Mouse (Mus musculus) hindbrain, embryonic 14.5 days (tissue): ENCODE data around the gene Nrg4. TPM values are rescaled to one million over a fixed set of nuclear protein-coding genes. Genes with fewer than 3 reads are reported as not detected.
"Not testable (repeated sequence)": the region's sequence is repeated elsewhere in the genome, so short reads cannot be mapped to it uniquely, and the experiment has no call there.

ENCODE experiments used
- ATAC-seq: fragments of 200-750 bp; cut with Nextera tagmentation; 2 replicates; pipeline ENCODE4 v1.8.0; 2017; ENCODE audit warnings: moderate number of reproducible peaks, mild to moderate bottlenecking, moderate TSS enrichment, moderate library complexity; ENCODE audit not compliant: low FRiP score
- DNase-seq: peaks from one replicate; pipeline ENCODE4 v3.0.0-alpha.2; 2015; ENCODE audit warnings: low spot score
- H3K27ac ChIP-seq: fragments of 300-500 bp; sonication (generic); 2 replicates; pipeline ENCODE4 v1.5.1; 2014; ENCODE audit warnings: mild to moderate bottlenecking, moderate library complexity
- H3K27me3 ChIP-seq: fragments of 300-500 bp; sonication (generic); 2 replicates; pipeline ENCODE4 v1.6.1; 2014; ENCODE audit warnings: mild to moderate bottlenecking, low read length, mixed read lengths; ENCODE audit not compliant: control insufficient read depth, insufficient read depth
- H3K36me3 ChIP-seq: fragments of 300-500 bp; sonication (generic); replicated peaks from 2 replicates; pipeline ENCODE4 v1.6.1; 2014; ENCODE audit not compliant: control insufficient read depth, insufficient read depth
- H3K4me1 ChIP-seq: fragments of 300-500 bp; sonication (generic); replicated peaks from 2 replicates; pipeline ENCODE4 v1.6.1; 2014; ENCODE audit warnings: antibody characterized with exemption, low read length, mixed read lengths; ENCODE audit not compliant: control insufficient read depth, insufficient read depth
- H3K4me2 ChIP-seq: fragments of 300-500 bp; sonication (generic); replicated peaks from 2 replicates; pipeline ENCODE4 v1.6.1; 2014; ENCODE audit warnings: mild to moderate bottlenecking, moderate library complexity
- H3K4me3 ChIP-seq: fragments of 300-500 bp; sonication (generic); replicated peaks from 2 replicates; pipeline ENCODE4 v1.5.1; 2014; ENCODE audit warnings: mild to moderate bottlenecking, low read length
- H3K9ac ChIP-seq: fragments of 300-500 bp; sonication (generic); 2 replicates; pipeline ENCODE4 v1.6.1; 2014
- H3K9me3 ChIP-seq: fragments of 300-500 bp; sonication (generic); 2 replicates; pipeline ENCODE4 v1.6.1; 2016; ENCODE audit warnings: low read length; ENCODE audit not compliant: control insufficient read depth
- WGBS: fragments of 180-500 bp; shearing (Covaris S2); extraction: QIAGEN DNeasy Blood & Tissue Kit; methylation state at CpG from one replicate; pipeline ENCODE4 v1.1.7; 2014; 5-methylcytosine and 5-hydroxymethylcytosine counted together
- polyA plus RNA-seq: library from polyadenylated mRNA; unstranded; fragments of >200 nt; fragmentation: Nextera tagmentation; extraction: Ambion mirVana; gene quantifications from 2 replicates; pipeline ENCODE4 v1.2.1, GENCODE M21; 2014

Nrg4 gene
- polyA plus RNA-seq, 1 experiment from 2014 or later = 1.7 TPM

DNA sequence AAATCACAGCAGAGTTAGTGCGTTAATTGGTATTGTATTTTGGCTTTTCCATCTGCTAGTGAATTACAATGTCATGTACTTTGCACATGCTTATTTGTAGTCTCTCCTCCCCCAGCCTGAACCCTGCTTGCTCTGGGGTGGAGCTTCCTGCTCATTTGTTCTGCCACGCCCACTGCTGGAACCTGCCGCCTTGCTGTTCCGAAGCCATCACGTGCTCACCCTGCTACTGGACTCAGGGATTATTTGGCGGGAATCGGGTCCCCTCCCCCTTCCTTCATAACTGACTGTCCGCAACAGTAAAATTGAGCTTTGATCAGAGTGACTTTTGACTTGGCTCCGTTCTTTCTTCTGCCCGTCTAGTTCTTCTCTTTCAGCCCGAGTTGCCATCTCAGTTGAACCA lies 93.6 kb downstream of the Nrg4 start:
- ATAC-seq, H3K4me2 ChIP-seq, H3K27me3 ChIP-seq, H3K36me3 ChIP-seq, DNase-seq, H3K4me3 ChIP-seq, H3K4me1 ChIP-seq, H3K9ac ChIP-seq, H3K27ac ChIP-seq, H3K9me3 ChIP-seq: not testable (repeated sequence)
- WGBS = 75% methylated on average over 11 of the region's 11 CpGs

DNA sequence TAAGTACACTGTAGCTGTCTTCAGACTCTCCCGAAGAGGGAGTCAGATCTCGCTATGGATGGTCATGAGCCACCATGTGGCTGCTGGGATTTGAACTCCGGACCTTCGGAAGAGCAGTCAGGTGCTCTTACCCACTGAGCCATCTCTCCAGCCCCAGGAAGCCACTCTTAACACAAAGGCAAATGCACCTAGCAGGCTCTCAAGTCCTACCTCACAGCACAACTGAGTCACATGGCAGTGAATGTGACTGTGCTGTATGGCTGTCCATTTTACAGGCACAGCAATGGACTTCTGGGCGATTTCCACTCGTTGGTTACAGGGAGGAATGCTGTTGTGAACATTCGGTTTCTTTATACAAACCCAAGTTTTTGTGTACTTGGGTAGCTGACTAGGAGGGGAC lies 94.1 kb downstream of the Nrg4 start:
- WGBS = 92% methylated on average over 7 of the region's 7 CpGs
- Histone ChIP-seq H3K36me3 (no peaks in the 10 kb centered on the region), H3K4me2 (no peak overlapping the region), H3K27ac (no peak overlapping the region), H3K4me1 (no peaks in the 10 kb centered on the region), H3K9me3 (no peaks in the 10 kb centered on the region), H3K9ac (no peak overlapping the region), H3K4me3 (no peak overlapping the region), H3K27me3 (no peaks in the 10 kb centered on the region)
- ATAC-seq (no peak), DNase-seq (no peak)

DNA sequence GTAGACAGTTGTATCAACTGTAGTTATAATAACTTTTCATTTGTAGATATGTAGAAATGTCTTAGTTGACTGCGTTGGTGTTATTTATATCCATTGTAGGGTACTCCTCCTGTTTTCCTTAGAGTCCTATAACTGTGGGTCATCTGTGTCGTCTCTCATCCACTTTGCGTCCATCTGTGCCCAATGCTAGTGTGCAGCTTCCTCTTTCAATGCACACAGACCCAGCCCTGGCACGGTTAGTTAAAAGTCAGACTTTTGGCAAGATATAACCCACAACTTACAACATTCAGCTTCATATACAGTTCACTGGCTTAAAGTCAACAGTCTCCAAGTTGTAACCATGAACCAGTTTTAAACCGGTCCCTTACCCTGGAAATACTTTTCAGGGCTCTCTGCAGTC lies 94.5 kb downstream of the Nrg4 start:
- Histone ChIP-seq H3K9ac (no peak overlapping the region), H3K4me1 (no peaks in the 10 kb centered on the region), H3K4me3 (no peak overlapping the region), H3K27me3 (no peaks in the 10 kb centered on the region), H3K27ac (no peak overlapping the region), H3K36me3 (no peaks in the 10 kb centered on the region), H3K4me2 (no peak overlapping the region), H3K9me3 (no peaks in the 10 kb centered on the region)
- WGBS = 93% methylated on average over 5 of the region's 5 CpGs
- DNase-seq = no peak
- no peak for ATAC-seq

DNA sequence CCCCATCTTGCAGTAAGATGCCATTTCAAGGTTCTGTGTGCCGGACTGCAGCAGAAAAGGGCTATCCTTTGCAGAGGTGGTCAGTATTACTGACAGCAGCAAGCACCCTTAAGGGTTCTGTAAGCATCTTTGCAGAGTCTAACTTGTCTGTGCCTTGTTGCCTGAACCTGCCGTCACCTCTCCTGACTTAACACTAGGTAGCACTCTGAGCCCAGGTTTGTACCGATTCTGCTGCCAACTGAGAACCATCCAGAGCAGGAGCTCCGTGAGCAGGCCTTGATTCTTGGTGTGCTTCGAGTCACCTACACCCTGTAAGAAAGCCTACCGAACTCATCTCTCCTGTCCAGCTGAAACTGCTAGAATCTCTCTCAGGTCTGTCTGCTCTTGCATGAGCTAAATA lies 95.1 kb downstream of the Nrg4 start:
- Histone ChIP-seq H3K9ac (no peak overlapping the region), H3K27ac (no peak overlapping the region), H3K9me3 (no peaks in the 10 kb centered on the region), H3K4me1 (no peaks in the 10 kb centered on the region), H3K4me3 (no peak overlapping the region), H3K36me3 (peaks cover 1% of the 10 kb centered on the region), H3K4me2 (no peak overlapping the region), H3K27me3 (no peaks in the 10 kb centered on the region)
- whole genome bisulfite sequencing = 73% methylated on average over 6 of the region's 6 CpGs
- DNase-seq = no peak
- no peak for ATAC-seq

DNA sequence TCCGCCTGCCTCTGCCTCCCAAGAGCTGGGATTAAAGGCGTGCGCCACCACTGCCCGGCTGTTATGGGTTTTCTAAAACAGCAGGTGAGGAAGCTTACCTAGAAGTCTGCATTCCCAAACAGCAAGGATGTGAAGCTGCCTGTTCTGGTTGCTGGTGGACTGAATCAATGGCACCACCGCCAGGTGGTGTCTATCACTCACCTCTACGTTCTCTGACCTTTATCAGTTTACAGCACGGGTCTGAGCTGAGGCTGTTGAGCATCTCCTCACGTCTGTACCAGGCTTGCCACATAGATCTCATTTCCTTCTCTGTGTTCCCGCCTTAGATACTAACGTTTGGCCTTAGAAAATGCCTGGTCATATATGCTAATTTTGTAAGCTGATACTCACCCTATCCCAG lies 97.6 kb downstream of the Nrg4 start:
- no peak for ATAC-seq
- H3K4me1 ChIP-seq = no peaks in the 10 kb centered on the region
- WGBS = 69% methylated on average over 10 of the region's 10 CpGs

DNA sequence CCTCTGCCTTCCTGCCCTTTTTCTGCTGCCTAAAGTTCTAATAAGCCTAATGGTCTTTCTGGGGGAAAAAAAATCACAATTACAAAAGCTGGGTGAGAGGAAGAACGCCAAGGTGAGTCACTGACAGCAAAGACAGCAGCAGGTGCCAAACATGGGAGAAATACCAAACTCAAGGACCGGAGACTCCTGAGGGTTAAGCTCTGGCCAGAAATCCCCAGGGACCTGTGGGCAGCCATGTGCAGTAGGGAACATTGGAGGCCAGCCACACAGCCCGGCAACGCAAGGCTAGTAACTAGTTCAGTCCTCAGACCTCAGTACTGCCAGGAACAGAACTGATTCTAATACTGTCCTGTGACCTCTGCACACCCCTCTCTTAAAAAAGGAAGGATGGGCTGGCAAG lies 98.5 kb downstream of the Nrg4 start:
- H3K36me3 ChIP-seq = peaks cover 33% of the 10 kb centered on the region
- ATAC-seq (no peak), DNase-seq (no peak)
- H3K4me1 ChIP-seq = no peaks in the 10 kb centered on the region
- no peaks in the 10 kb centered on the region for H3K9me3 ChIP-seq
- H3K27ac ChIP-seq = no peak overlapping the region
- WGBS = 92% methylated on average over 4 of the region's 4 CpGs
- no peak overlapping the region for H3K4me2 ChIP-seq
- no peaks in the 10 kb centered on the region for H3K27me3 ChIP-seq
- H3K9ac ChIP-seq = no peak overlapping the region
- no peak overlapping the region for H3K4me3 ChIP-seq

More for the DNA sequence above, 97.6 kb downstream of the Nrg4 start:
- Histone ChIP-seq H3K9ac (no peak overlapping the region), H3K9me3 (no peaks in the 10 kb centered on the region), H3K4me3 (no peak overlapping the region), H3K27me3 (no peaks in the 10 kb centered on the region), H3K27ac (no peak overlapping the region), H3K4me2 (no peak overlapping the region), H3K36me3 (peaks cover 25% of the 10 kb centered on the region)
- DNase-seq = no peak

DNA sequence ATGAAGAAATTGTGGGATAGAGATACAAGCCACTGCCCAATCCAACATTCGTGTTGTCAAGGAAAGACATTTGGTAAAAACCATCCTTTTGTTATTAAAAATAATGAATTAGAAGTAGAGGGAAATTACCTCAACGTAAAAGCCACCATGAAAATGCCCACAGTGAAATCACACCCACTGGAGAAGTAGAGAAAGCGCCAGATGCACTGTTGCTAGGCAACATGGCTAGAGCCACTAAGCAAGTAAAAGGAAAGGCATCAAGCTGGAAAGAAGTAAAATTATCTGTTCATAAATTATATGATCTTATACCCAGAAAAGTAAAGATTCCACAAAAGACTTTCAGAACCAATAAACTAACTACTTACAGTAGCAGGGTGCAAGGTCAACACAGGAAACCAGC lies 100.4 kb downstream of the Nrg4 start:
- H3K9ac ChIP-seq = no peak overlapping the region
- no peak overlapping the region for H3K4me2 ChIP-seq
- no peak for ATAC-seq
- 51% methylated on average over 3 of the region's 3 CpGs for WGBS
- H3K27me3 ChIP-seq = no peaks in the 10 kb centered on the region
- H3K4me3 ChIP-seq = no peak overlapping the region
- peaks cover 52% of the 10 kb centered on the region for H3K36me3 ChIP-seq
- H3K4me1 ChIP-seq = no peaks in the 10 kb centered on the region
- no peaks in the 10 kb centered on the region for H3K9me3 ChIP-seq
- no peak overlapping the region for H3K27ac ChIP-seq
- no peak for DNase-seq

DNA sequence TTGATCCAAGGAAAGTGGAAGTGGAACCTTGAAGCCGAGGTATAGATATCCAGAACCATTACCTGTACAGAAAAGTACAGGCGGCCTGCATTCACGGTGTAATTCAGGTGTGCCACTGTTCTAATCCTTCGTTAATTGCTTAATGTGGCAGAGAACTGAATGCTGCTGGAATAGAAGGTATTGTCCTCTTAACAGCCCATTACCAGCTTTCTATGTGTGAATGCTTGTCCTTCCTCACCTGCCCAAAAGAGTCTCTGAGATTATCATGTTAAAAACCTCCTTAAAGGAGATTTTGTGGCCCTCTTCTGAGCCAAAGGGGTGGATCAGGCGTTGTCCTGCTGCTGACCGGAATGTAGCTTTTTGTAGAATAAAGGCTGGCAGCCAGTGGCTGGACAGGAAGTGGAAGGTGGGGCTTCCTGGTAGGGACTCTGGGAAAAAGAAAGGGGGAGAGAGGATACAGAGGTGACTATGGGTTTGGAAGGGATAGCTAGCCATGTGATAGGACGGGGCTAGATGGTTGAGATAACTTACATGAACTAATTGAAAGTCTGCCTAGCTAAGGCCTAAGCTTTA lies 101.4 kb downstream of the Nrg4 start:
- WGBS = 92% methylated on average over 7 of the region's 7 CpGs
- peaks cover 62% of the 10 kb centered on the region for H3K36me3 ChIP-seq
- ATAC-seq = no peak

DNA sequence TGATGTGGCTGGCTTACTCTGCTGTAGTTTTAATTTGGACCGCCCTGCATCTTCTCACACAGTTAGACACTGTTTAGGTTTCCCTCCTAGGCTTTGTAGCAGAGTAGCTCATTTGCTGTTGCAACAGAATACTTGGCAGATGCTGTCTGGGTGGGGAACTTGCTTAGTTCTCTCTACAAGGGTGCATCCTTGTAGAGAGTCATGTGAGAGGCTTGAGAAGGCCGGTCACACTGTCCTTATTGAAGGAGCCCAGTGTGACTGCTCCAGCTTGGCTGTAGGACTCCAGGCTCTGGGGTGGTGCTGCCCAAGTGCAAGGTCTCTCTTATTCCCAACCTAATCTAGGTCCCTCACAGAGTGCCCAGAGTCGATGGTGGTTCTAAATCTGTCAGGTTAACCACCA lies 109.3 kb downstream of the Nrg4 start:
- no peak overlapping the region for H3K4me3 ChIP-seq
- no peak overlapping the region for H3K9ac ChIP-seq
- 100% methylated on average over 3 of the region's 3 CpGs for WGBS
- no peaks in the 10 kb centered on the region for H3K4me1 ChIP-seq
- no peak for ATAC-seq
- H3K27ac ChIP-seq = no peak overlapping the region
- H3K27me3 ChIP-seq = no peaks in the 10 kb centered on the region
- H3K36me3 ChIP-seq = peaks cover 94% of the 10 kb centered on the region
- H3K9me3 ChIP-seq = no peaks in the 10 kb centered on the region
- no peak overlapping the region for H3K4me2 ChIP-seq
- DNase-seq = no peak

More for the DNA sequence above, 101.4 kb downstream of the Nrg4 start:
- Histone ChIP-seq H3K27me3 (no peaks in the 10 kb centered on the region), H3K4me1 (no peaks in the 10 kb centered on the region), H3K9me3 (no peaks in the 10 kb centered on the region), H3K4me2 (no peak overlapping the region), H3K9ac (no peak overlapping the region), H3K4me3 (no peak overlapping the region), H3K27ac (no peak overlapping the region)
- DNase-seq = no peak

DNA sequence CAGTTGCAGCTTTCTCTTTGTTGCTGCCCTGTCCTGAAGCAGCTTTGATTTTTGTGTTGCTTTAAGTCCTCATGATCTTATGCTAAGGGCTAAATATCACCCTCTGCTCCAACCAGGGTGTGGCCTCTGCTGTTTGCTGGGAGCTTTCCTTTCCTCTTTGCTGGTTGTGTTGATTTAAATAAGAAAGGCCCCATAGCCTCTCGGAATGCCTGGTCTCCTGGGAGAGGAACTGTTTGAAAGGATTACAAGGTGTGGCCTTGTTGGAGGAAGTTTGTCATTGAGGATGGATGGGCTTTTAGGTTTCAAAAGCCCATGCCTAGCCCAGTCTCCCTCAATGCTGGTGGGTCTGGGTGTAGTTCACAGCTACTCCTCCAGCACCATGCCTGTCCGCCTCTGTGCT lies 110.6 kb downstream of the Nrg4 start:
- Histone ChIP-seq H3K9me3 (no peaks in the 10 kb centered on the region), H3K4me2 (no peak overlapping the region), H3K27me3 (no peaks in the 10 kb centered on the region), H3K4me1 (no peaks in the 10 kb centered on the region), H3K4me3 (no peak overlapping the region), H3K27ac (no peak overlapping the region), H3K9ac (no peak overlapping the region), H3K36me3 (peaks cover 81% of the 10 kb centered on the region)
- 44% methylated on average over 2 of the region's 2 CpGs for WGBS
- DNase-seq (no peak), ATAC-seq (no peak)
